Mouse (Mus musculus): ENCODE measurements at regions not wholly inside any gene's neighbourhood (a gene's known extent, or its start where the extent isn't known, plus 50 kb on each side); places are given as distances from the start of the nearest gene placed in this dataset.

DNA sequence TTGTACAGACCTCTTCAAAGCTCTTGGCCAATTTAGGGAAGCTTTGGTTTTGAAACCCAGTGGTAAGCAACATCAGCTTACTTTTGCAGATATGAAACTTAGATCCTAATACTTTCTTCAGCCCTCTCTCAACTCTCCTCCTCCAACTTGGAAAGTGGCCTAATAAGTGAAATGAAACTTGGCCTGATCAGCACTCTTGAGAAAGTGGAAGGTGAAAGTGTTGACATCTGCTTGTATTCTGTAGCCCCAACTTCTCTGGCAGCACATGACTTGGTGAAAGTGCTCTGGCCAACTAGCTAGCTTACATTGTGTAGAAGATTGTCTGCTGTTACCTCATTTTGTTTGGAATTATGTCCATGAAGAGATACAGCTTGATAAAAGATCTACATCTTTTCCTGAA lies 61.1 kb upstream of the Prdm1 start:
- DNase-seq (ENCODE audit: extremely low spot score) = no peak

DNA sequence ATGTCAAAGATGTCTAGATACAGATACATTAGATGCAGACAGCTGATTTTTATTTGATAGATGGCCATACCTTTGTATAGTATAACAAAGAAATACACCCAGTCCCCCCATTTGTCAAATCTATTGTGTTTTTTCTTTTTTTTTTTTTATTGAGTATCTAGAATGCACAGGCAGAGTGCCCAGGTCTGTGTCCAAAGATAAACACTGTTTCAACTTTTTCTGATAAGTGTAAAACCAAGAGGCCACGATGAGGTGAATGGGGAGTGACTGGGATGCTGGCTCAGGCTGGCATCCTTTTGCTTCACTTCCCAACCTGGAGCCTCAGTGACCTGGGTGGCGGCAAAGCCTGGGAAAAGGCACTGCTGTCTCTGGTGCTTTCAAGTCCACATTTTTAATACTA lies 54.4 kb upstream of the Prdm1 start:
- no peak for DNase-seq (ENCODE audit: extremely low spot score)

Data from embryo, embryonic 9.5 days (tissue).